ENCODE assay signal across 8 mouse cellular contexts in genomic region chr6:37747793-37748192, GRCm38 (mm10).
DNase-seq lines count a peak whose midpoint lies in the region; ATAC-seq and TF ChIP-seq lines count a peak whose summit lies in the region.
"Not testable (repeated sequence)": the region's sequence is repeated elsewhere in the genome, so short reads cannot be mapped to it uniquely, and the experiment has no call there.

No protein-coding gene starts in this region.

- H3K9me3 ChIP-seq in ES-E14 (ENCODE audit: control insufficient read depth, insufficient read depth, low read depth, low read length); intestine, embryonic 16.5 days (ENCODE audit: control insufficient read depth, low read length); intestine, postnatal 0 days (ENCODE audit: control insufficient read depth); kidney, postnatal 0 days (replicated peaks; ENCODE audit: low read length): not testable (repeated sequence)

- H3K4me1 ChIP-seq in ES-E14 (ENCODE audit: control insufficient read depth in 2 of 2, insufficient read depth in 2 of 2, low read length in 2 of 2, poor library complexity in 1 of 2); intestine, embryonic 16.5 days (ENCODE audit: control insufficient read depth, insufficient read depth, low read length); intestine, postnatal 0 days (replicated peaks; ENCODE audit: control insufficient read depth, insufficient read depth, low read length); kidney, postnatal 0 days (replicated peaks; ENCODE audit: insufficient read depth, low read length); liver, adult 2 months (ENCODE audit: control insufficient read depth, insufficient read depth, low read length): not testable (repeated sequence)

- WGBS in intestine, embryonic 16.5 days, result 52% methylated on average over 4 of the region's 4 CpGs
- 41% methylated on average over 4 of the region's 4 CpGs for WGBS in intestine, postnatal 0 days
- 70% methylated on average over 4 of the region's 4 CpGs for WGBS in kidney, postnatal 0 days
- WGBS in liver, adult 2 months, result 28% methylated on average over 4 of the region's 4 CpGs

- not testable (repeated sequence) for H3K79me2 ChIP-seq in liver, adult 2 months (ENCODE audit: control insufficient read depth, insufficient read depth, low read length)

- ATAC-seq in intestine, embryonic 16.5 days, result peak; percentile 38; the same call in 1 of the 2 replicates
- ATAC-seq in intestine, postnatal 0 days, result peak; percentile 65
- not testable (repeated sequence) for ATAC-seq in kidney, postnatal 0 days (replicated peaks; ENCODE audit: low FRiP score, low read depth)

- not testable (repeated sequence) for H3K27me3 ChIP-seq in intestine, embryonic 16.5 days (replicated peaks; ENCODE audit: control insufficient read depth, insufficient read depth, low read length); intestine, postnatal 0 days (replicated peaks; ENCODE audit: control insufficient read depth, insufficient read depth, low read length); kidney, postnatal 0 days (ENCODE audit: insufficient read depth, low read length); liver, adult 2 months (ENCODE audit: control insufficient read depth, insufficient read depth, low read length)

- not testable (repeated sequence) for H3K36me3 ChIP-seq in ES-E14 (ENCODE audit: control insufficient read depth, insufficient read depth, low read length, poor library complexity, severe bottlenecking); intestine, embryonic 16.5 days (ENCODE audit: control insufficient read depth, insufficient read depth, low read length); intestine, postnatal 0 days (ENCODE audit: control insufficient read depth, insufficient read depth); kidney, postnatal 0 days (ENCODE audit: insufficient read depth, low read length); liver, adult 2 months (ENCODE audit: control insufficient read depth, insufficient read depth, low read length)

- not testable (repeated sequence) for DNase-seq in ES-E14 (ENCODE audit: low read depth, low spot score)
- DNase-seq in R1 (ENCODE audit: low read depth, low spot score), result peak; percentile 85
- DNase-seq in heart, adult 11 months, result peak; percentile 40
- peak; percentile 29 for DNase-seq in kidney, postnatal 0 days (ENCODE audit: low spot score)
- peak; percentile 47 for DNase-seq in liver, adult 2 months (ENCODE audit: extremely low read depth, low read depth, low spot score)
- peak; percentile 19 for DNase-seq in testis, postnatal 10 days (ENCODE audit: low spot score)

- H3K27ac ChIP-seq in ES-E14 (ENCODE audit: insufficient read depth, low read depth, low read length, poor library complexity, severe bottlenecking), result peak overlapping the region; percentile 74; the same call in 1 of the 2 replicates
- H3K27ac ChIP-seq in intestine, embryonic 16.5 days (ENCODE audit: low read length); intestine, postnatal 0 days (ENCODE audit: low read depth, low read length); kidney, postnatal 0 days; liver, adult 2 months (replicated peaks; ENCODE audit: insufficient read depth, low read depth, low read length): not testable (repeated sequence)

- H3K9ac ChIP-seq in ES-E14 (ENCODE audit: insufficient read depth, low read depth, low read length, poor library complexity, severe bottlenecking); intestine, embryonic 16.5 days (ENCODE audit: low read depth, low read length); intestine, postnatal 0 days (ENCODE audit: low read depth, low read length); kidney, postnatal 0 days (ENCODE audit: low read depth, low read length); liver, adult 2 months (ENCODE audit: low read depth, low read length): not testable (repeated sequence)

- not testable (repeated sequence) for H3K4me2 ChIP-seq in intestine, embryonic 16.5 days (ENCODE audit: low read depth, low read length); intestine, postnatal 0 days (replicated peaks; ENCODE audit: low read depth); kidney, postnatal 0 days (ENCODE audit: low read length)

- TF ChIP-seq CTCF in intestine, postnatal 0 days (IDR thresholded peaks at IDR 0.05; ENCODE audit: low read depth); kidney, postnatal 0 days (IDR thresholded peaks at IDR 0.05; ENCODE audit: low read depth); liver, adult 2 months (IDR thresholded peaks at IDR 0.05; ENCODE audit: low read depth, low read length): not testable (repeated sequence)

- not testable (repeated sequence) for TF ChIP-seq POLR2A in liver, adult 2 months (IDR thresholded peaks at IDR 0.05; ENCODE audit: extremely low read depth, insufficient read depth, low read length)

- in situ Hi-C loops in ES-E14 (cut with MboI; ENCODE audit: low sequenced_read_pairs in 2 of 2, unreplicated experiment in 2 of 2), result not testable (repeated sequence)

- H3K4me3 ChIP-seq in ES-E14 (ENCODE audit: insufficient read depth in 1 of 2, low read depth in 1 of 2, low read length in 2 of 2, poor library complexity in 1 of 2, severe bottlenecking in 1 of 2); intestine, embryonic 16.5 days (ENCODE audit: low read length); intestine, postnatal 0 days (ENCODE audit: low read depth, low read length); kidney, postnatal 0 days (replicated peaks; ENCODE audit: low read depth, low read length); liver, adult 2 months (ENCODE audit: insufficient read depth, low read depth, low read length): not testable (repeated sequence)
